Mouse (Mus musculus): ENCODE data around the gene Ube2o.
A peak's percentile ranks its signal among the peaks of the same experiment; 100 is the strongest.

The Ube2o gene

DNA sequence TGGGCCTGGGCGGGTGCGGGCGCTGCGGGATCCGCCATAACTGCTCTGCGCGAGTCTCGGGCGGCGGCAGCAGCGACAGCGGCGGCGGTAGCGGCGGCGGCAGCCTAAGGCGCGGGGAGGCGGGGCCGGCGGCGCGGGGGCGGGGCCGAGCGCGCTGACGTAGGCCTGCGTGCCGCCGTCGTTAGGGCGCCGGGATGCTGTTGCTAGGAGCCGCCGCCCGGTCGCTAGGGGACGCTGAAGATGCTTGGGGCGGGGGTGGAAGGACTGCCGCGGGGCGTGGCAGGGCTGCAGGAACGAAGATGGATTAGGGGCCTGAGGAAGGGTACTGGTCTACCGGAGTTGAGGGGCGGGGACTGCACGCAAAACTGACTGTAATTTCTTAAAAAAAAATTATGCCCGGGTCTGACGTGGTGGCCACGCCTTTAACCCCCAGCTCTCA is at the start of gene Ube2o:
Gene Ube2o (minus strand): TSS at position 72 of the 439 bp plus-strand sequence.
- DNase-seq (ENCODE audit: low read depth, low spot score): peak; percentile 93

GRCm38 (mm10) chr11:116630171-116630965 is 49.1 kb upstream of the Ube2o start:
- DNase-seq (ENCODE audit: low read depth, low spot score): no peak

DNA sequence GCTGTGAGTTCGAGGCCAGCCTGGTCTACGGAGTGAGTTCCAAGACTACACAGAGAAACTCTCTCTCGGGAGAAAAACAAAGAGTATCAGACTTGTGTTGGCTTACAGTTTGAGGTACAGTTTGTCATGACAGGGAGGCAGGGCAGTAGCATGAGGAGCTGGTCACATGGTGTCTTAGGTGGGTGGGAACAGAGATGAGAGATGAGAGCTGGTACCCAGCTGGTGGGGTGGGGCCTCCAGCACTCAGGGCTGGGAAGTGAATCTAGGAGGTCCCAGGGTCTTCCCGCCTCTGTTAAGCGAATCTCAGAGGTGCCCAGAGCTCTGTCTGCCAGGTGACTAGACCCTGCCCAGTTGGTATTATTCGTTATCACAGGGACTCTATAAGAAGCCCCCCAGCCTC is 48.2 kb upstream of the Ube2o start:
- DNase-seq (ENCODE audit: low read depth, low spot score): no peak

GRCm38 (mm10) chr11:116628712-116629111 is 47.5 kb upstream of the Ube2o start:
- peak; percentile 84 for DNase-seq (ENCODE audit: low read depth, low spot score)

DNA sequence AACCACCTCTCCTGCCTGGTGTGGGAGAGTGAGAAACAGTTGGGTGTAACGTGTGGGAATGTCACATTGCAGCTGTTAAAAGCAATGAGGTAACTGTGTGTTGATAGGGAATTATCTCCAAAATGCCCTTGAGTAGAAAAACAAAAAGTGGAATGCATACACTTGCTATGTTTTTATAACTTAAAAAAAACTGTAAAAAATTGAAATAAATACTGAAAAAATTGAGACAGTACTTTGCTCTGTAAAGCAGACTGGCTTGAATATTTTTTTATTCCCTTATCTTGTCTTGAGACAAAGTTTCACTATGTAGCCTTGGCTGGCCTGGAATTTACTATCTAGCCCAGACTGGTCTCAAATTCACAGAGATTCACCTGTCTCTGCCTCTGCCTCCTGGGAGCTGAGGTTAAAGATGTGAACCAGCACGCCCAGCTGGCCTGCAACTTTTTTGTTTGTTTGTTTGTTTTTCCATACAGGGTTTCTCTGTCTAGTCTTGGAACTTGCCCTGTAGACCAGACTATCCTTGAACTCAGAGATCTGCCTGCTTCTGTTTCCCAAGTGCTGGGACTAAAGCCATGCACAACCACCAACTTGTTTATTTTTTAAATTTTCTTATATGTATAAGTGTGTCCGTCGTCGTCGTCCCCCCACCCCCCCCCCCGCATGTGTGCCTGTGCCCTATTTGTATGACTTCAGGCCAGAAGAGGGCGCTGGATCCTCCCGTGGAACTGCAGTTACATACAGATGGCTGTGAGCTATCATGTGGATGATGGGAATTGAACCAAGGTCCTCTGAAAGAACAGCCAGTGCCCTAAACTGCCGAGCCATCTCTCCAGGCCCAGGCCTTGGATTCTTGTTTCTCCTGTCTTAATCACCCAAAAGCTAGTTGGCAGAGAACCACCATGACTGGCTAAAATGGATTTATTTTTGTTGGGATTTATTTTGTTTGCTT is 46.1 kb upstream of the Ube2o start:
- peak; percentile 59 for DNase-seq (ENCODE audit: low read depth, low spot score)

DNA sequence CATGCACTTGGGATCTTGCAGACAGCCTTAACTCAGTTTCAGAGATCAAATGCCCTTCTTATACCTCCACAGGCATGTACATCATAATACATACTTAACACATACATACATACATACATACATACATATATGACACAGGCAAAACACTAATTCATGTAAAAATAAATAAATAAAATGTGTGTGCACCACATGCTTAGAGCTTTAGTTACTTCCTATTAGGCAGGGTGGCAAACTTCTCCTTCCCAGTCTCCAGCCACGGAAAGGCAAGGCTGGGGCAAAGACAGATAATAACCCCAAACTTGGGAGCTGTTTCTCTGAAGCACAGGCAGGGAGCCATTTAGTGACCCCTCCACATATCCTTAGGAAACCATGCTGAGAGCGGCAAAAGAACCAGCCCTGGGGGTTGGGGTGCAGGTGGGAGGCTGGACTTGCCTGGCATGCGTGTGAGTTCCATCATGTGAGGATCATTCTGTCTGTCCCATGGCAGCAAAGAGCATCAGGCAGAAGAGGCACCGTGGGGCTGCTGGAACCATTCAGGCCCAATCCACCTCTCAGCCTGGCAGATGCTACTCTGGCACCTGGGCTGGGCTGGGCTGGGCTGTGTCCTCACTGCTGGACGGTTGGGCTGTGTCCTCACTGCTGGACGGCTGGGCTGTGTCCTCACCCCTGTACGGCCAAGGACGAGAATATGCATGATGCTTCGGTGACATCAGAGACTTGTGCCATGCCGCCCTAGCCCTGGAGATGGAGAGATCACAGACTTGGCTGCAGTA is 45.2 kb upstream of the Ube2o start, which contains the start of gene Rhbdf2:
Gene Rhbdf2 (minus strand): TSS at position 721 of the 773 bp plus-strand sequence.
- no peak for DNase-seq (ENCODE audit: low read depth, low spot score)

DNA sequence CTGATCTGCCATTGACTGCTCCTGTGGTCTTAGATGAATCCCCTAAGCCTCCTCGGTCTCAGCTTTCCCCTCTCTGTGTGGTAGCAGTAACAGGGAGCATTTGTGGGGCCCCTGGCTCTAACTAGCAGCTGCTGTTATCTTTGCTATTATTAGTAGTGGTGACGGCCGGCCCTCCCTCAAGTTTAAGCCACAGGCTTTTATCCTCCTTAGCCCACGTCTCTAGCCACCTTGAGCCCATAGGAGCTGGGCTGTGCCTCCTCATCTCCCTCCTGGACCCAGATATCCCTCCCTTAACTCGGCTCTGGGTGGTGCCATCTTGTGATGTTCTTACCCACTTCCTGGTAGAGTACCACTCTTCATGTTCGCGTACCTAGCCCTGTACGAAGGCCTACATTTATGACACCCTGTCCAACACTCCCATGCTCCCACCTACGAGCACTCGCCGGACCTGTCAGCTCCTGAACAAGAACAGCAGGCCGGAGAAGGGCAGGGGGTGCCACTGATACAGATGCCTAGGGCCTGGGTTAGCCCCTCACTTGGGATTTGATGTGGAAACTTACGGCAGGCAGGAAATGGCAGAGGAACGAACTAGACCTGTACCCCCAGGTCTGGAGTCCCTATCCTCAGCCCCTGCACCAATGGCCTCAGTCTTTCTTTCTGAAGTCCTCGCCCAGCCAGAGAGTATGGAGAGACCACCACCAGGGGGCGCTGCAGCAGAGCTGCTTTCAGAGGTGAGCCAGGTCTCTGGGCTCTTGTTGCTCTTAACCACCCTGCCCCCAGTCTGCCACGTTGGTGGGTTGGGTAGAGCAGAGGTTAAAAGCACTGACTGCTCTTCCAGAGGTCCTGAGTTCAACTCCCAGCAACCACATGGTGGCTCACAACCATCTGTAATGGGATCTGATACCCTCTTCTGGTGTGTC is 44.1 kb upstream of the Ube2o start:
- peak; percentile 79 for DNase-seq (ENCODE audit: low read depth, low spot score)

GRCm38 (mm10) chr11:116624131-116624832 is 43.0 kb upstream of the Ube2o start:
- peak; percentile 93 for DNase-seq (ENCODE audit: low read depth, low spot score)

GRCm38 (mm10) chr11:116623281-116624124 is 42.3 kb upstream of the Ube2o start:
- peak; percentile 55 for DNase-seq (ENCODE audit: low read depth, low spot score)

DNA sequence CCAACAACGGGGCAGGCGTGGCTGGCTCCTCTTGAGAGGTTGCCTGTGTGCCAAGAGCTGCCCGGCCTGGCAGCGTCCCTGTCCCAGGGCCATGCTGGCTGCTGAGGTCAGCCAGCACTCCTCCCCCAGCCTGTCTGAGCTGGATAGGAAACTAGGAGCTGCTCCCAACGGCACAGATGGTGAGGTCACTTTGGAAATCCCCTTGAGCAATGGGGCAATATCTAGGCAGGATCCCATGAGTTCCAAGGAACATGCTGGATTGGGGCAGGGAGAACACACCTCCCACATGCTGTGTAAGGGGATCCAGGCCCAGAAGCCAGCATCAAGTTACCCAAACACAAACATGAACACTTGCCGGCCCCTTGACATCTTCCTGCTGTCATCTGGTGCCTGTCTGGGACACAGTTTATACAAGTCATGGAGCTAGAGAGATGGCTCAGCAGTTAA is 40.0 kb upstream of the Ube2o start:
- no peak for DNase-seq (ENCODE audit: low read depth, low spot score)

GRCm38 (mm10) chr11:116620559-116621253 is 39.5 kb upstream of the Ube2o start:
- no peak for DNase-seq (ENCODE audit: low read depth, low spot score)

- DNase-seq (ENCODE audit: low read depth, low spot score): no peak
These were observed 38.8 kb upstream of the Ube2o start for GRCm38 (mm10) chr11:116620073-116620472.

DNA sequence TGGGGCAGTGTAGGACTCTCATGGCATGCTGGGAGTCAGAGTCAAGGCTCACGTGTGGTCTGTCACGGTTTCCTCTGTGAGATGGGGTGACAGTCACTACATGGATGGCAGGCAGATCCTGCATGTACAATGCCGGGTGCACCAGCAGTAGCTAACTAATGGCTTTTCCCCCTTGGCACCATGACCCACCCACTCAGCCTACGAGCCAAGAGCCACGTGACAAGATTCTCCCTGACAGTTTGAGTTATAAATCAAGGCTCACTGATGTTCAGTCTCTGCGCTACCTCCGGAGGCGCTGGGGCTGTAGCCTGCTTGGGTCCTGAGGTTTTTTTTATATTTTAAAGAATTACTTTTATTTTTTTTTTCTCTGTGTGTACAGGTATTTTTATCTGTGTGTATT is 38.3 kb upstream of the Ube2o start:
- DNase-seq (ENCODE audit: low read depth, low spot score): no peak

GRCm38 (mm10) chr11:116619156-116619555 is 37.9 kb upstream of the Ube2o start:
- no peak for DNase-seq (ENCODE audit: low read depth, low spot score)

DNA sequence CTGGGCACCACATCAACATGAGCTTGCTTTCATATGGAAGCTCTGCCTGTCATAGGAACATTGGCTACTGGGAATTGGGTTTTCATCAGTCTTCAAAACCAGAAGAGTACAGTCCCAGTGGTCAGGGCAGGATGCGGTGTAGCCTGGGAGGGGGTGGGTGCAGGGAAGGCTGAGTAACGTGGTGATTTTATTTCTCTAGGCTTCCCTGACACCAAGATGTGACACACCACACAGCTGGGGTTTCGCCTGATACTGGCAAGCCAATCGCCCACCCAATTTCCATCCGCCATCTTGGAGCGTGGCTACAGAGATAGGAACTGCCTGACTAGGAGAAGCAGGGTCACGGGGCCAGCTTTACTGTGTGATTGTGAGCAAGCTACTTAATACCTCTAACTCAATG is 37.4 kb upstream of the Ube2o start:
- peak; percentile 60 for DNase-seq (ENCODE audit: low read depth, low spot score)

GRCm38 (mm10) chr11:116617641-116618040 is 36.4 kb upstream of the Ube2o start:
- peak; percentile 50 for DNase-seq (ENCODE audit: low read depth, low spot score)

DNA sequence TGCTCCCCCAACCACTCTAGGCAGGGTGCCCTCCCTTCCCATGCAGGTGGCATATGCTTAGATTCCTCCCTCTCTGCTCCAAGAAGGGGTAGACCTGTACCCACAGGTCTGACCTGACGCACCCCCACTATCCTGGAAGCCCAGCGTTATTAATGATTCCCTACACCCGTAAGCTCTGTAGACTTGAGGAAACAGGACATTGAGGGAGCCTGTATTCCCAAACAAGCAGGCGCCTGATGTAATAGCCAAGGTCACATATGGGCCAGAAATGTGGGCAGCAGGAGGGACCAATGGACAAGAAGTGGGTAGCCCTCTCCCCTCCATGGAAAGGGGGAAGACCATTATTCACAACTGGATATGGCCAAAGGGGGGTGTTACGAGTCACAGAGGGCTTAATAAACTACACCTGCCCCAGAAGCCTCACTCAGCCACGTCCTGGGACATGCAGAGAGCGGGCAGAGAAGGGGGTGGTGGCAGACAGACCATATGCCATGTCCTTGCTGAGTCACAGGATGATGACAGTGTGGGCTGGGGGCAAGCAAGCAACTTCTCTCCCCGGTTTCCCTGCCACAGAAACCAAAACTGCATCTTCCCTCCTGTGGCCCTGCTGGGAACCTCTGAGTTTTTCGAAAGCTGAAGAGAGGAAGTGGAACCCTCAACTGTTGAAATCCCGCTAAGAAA is 35.3 kb upstream of the Ube2o start:
- peak; percentile 65 for DNase-seq (ENCODE audit: low read depth, low spot score)
